Mouse (Mus musculus) naive thymus-derived CD4-positive, alpha-beta T cell, adult 5 months (primary cell): Measurements from ENCODE around the gene Gm6164. TPM values are rescaled to one million over a fixed set of nuclear protein-coding genes. Genes with fewer than 3 reads are reported as not detected.

Source experiments
- polyA plus RNA-seq: library from polyadenylated mRNA; unstranded; fragments of 100-300 nt; shearing (Covaris generic); gene quantifications from one replicate; pipeline ENCODE4 v1.2.1, GENCODE M21; 2017

The Gm6164 gene
- not detected for polyA plus RNA-seq

GRCm38 (mm10) chr7:20205507-20205906 is at the start of gene Gm6164:
Gene Gm6164 (minus strand): TSS chr7:20205607.

DNA sequence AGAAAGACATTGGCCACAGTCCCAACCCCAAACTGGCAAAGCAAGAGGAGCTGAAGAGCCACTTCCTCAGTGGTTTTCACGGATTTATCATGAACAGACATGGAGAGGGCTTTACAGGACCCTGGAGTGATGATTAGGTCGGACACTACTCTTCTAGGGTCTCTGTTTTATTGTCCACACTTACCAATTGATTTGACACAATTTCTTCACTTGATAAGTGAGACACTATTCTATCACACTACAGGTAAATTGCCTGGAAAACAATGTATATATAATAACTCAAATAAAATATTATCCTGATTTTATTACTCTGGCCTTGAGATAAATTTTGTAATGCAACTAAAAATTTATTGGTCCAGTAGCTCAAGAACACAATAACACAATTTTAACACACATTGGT is 28.3 kb upstream of the Gm6164 start, which contains the start of gene Gm4498:
Gm4498 (minus strand) TSS at position 101 of the 400 bp plus-strand sequence.

DNA sequence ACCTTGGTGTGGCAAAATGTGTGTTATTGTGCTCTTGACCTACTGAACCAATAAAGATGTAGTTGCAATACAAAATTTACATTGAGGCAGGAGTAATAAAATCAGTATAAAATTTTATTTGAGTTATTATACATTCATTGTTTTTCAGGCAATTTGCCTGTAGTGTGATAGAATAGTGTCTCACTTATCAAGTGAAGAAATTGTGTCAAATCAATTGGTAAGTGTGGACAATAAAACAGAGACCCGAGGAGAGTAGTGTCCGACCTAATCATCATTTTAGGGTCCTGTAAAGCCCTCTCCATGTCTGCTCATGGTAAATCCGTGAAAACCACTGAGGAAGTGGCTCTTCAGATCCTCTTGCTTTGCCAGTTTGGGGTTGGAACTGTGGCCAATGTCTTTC is 12.0 kb downstream of the Gm6164 start, which contains the start of gene Vmn1r95:
Vmn1r95 (plus strand) TSS at position 301 of the 400 bp plus-strand sequence.

GRCm38 (mm10) chr7:20168277-20168676 is 37.1 kb downstream of the Gm6164 start, which contains the start of gene Vmn1r94:
Gene Vmn1r94 (minus strand): TSS chr7:20168377.

Other genes with a start within 250 kb of the Gm6164 start
- not detected for gene Ceacam20, start 240.2 kb downstream of the Gm6164 start, polyA plus RNA-seq
- not detected for gene Nlrp9b, start 214.1 kb downstream of the Gm6164 start, polyA plus RNA-seq
- gene Vmn1r91, start 105.9 kb downstream of the Gm6164 start, polyA plus RNA-seq, result not detected
- gene Gm16442, start 83.0 kb downstream of the Gm6164 start, polyA plus RNA-seq, result not detected
- not detected for gene Vmn1r93, start 66.5 kb downstream of the Gm6164 start, polyA plus RNA-seq
- gene Vmn1r94, start 37.2 kb downstream of the Gm6164 start, polyA plus RNA-seq, result not detected
- not detected for gene Vmn1r95, start 11.9 kb downstream of the Gm6164 start, polyA plus RNA-seq
- not detected for gene Gm4498, start 28.2 kb upstream of the Gm6164 start, polyA plus RNA-seq
- not detected for gene Gm5890, start 57.2 kb upstream of the Gm6164 start, polyA plus RNA-seq
- gene Gm4133, start 128.5 kb upstream of the Gm6164 start, polyA plus RNA-seq, result not detected
- gene Gm5728, start 169.8 kb upstream of the Gm6164 start, polyA plus RNA-seq, result not detected
- not detected for gene Vmn1r100, start 212.3 kb upstream of the Gm6164 start, polyA plus RNA-seq
- gene Vmn1r101, start 237.0 kb upstream of the Gm6164 start, polyA plus RNA-seq, result not detected